Mouse (Mus musculus) myocyte (in vitro differentiated cells): ENCODE data around the gene Prmt9. TPM values are rescaled to one million over a fixed set of nuclear protein-coding genes. Genes with fewer than 3 reads are reported as not detected.

Experiments
- H3K27me3 ChIP-seq: one replicate; pipeline ENCODE4 v1.6.1; 2011; ENCODE audit not compliant: control insufficient read depth, insufficient read depth, insufficient read length
- H3K36me3 ChIP-seq: one replicate; pipeline ENCODE4 v1.6.1; 2011; ENCODE audit not compliant: control insufficient read depth, insufficient read depth
- H3K4me2 ChIP-seq: one replicate; pipeline ENCODE4 v1.6.1; 2011; ENCODE audit warnings: low read depth, control low read depth
- H3K4me3 ChIP-seq: one replicate; pipeline ENCODE4 v1.5.1; 2011; ENCODE audit warnings: mild to moderate bottlenecking, control low read depth, moderate library complexity
- H3K79me2 ChIP-seq: one replicate; pipeline ENCODE4 v1.6.1; 2011; ENCODE audit not compliant: control insufficient read depth, insufficient read depth
- H3ac ChIP-seq: one replicate; pipeline ENCODE4 v1.6.1; 2011; ENCODE audit not compliant: control insufficient read depth, insufficient read length
- CEBPB ChIP-seq: IDR thresholded peaks from 2 replicates; pipeline ENCODE4 v1.6.1; 2011; ENCODE audit warnings: mild to moderate bottlenecking, moderate library complexity; ENCODE audit not compliant: poor library complexity, insufficient read depth, severe bottlenecking
- E2F4 ChIP-seq: IDR thresholded peaks from one replicate; pipeline ENCODE4 v1.6.1; 2011; ENCODE audit warnings: mild to moderate bottlenecking, control low read depth, moderate library complexity; ENCODE audit not compliant: insufficient read depth
- MAX ChIP-seq: IDR thresholded peaks from one replicate; pipeline ENCODE4 v1.6.1; 2011; ENCODE audit warnings: low read depth, mild to moderate bottlenecking, control low read depth
- MYOD1 ChIP-seq, 3 experiments: IDR thresholded peaks; one replicate each; pipeline ENCODE4 v1.6.1; 2011; ENCODE audit warnings: control low read depth in 2 of 3, low read depth in 2 of 3, mild to moderate bottlenecking in 2 of 3, moderate library complexity in 1 of 3; ENCODE audit not compliant: insufficient read length in 2 of 3, control insufficient read depth in 1 of 3
- MYOG ChIP-seq, 3 experiments: IDR thresholded peaks; one replicate each; pipeline ENCODE4 v1.6.1; 2011; ENCODE audit warnings: control low read depth in 2 of 3, low read depth in 2 of 3, mild to moderate bottlenecking in 2 of 3; ENCODE audit not compliant: insufficient read length in 2 of 3, control insufficient read depth in 1 of 3, insufficient read depth in 1 of 3
- POLR2A ChIP-seq: IDR thresholded peaks from one replicate; pipeline ENCODE4 v1.6.1; 2011; ENCODE audit warnings: low read depth, mild to moderate bottlenecking, control low read depth, moderate library complexity; ENCODE audit not compliant: insufficient read length
- POLR2AphosphoS2 ChIP-seq: IDR thresholded peaks from one replicate; pipeline ENCODE4 v1.6.1; 2011; ENCODE audit warnings: low read depth, control low read depth; ENCODE audit not compliant: insufficient read length
- REST ChIP-seq: IDR thresholded peaks from one replicate; pipeline ENCODE4 v1.6.1; 2011; ENCODE audit warnings: mild to moderate bottlenecking, control low read depth, moderate library complexity; ENCODE audit not compliant: insufficient read depth, insufficient read length
- SRF ChIP-seq: IDR thresholded peaks from one replicate; pipeline ENCODE4 v1.6.1; 2011; ENCODE audit warnings: low read depth; ENCODE audit not compliant: control insufficient read depth, insufficient read length
- TCF12 ChIP-seq: IDR thresholded peaks from one replicate; pipeline ENCODE4 v1.6.1; 2011; ENCODE audit warnings: mild to moderate bottlenecking, control low read depth; ENCODE audit not compliant: poor library complexity, insufficient read depth, severe bottlenecking
- TCF3 ChIP-seq: IDR thresholded peaks from one replicate; pipeline ENCODE4 v1.6.1; 2011; ENCODE audit warnings: low read depth, control low read depth; ENCODE audit not compliant: insufficient read length
- USF1 ChIP-seq: IDR thresholded peaks from one replicate; pipeline ENCODE4 v1.6.1; 2011; ENCODE audit warnings: low read depth, mild to moderate bottlenecking, control low read depth, moderate library complexity
- polyA plus RNA-seq: library from polyadenylated mRNA; unstranded; fragments of >200 nt; fragmentation: generic; extraction: Trizol; gene quantifications from one replicate; pipeline ENCODE4 v1.2.1, GENCODE M21; 2012; ENCODE audit warnings: missing spikeins

Gene Prmt9
- polyA plus RNA-seq, 1 experiment: 7.3 TPM

DNA sequence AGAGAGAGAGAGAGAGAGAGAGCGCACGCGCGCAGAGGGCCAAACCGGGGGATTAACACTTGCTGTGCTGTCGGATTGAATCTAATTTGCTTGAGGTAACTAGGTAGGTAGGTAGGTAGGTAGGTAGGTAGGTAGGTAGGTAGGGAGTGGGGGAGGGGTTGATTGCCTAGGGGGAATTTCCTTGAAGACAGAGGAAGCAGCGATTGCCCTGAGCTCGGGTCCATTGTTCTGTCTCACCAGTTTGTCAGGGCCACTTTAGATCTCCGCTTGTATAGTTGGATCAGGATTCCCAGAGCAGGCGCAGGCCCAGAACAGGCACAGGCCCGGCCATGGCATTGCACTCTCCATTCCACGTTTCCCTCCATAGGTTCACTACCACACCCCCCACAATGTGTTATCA lies 12.4 kb upstream of the Prmt9 start:
- Histone ChIP-seq H3K79me2 (no peaks in the 10 kb centered on the region), H3K4me2 (no peak overlapping the region), H3K4me3 (no peak overlapping the region), H3K27me3 (no peaks in the 10 kb centered on the region), H3K36me3 (no peaks in the 10 kb centered on the region), H3ac (no peak overlapping the region)
- TF ChIP-seq MAX: no peak
- no peak for TF ChIP-seq POLR2AphosphoS2
- no peak for TF ChIP-seq REST
- TF ChIP-seq SRF: no peak
- no peak for TF ChIP-seq MYOG (IDR thresholded peaks at IDR 0.05; ENCODE audit: control insufficient read depth in 1 of 3, insufficient read depth in 1 of 3, insufficient read length in 2 of 3, low read depth in 2 of 3)
- TF ChIP-seq CEBPB: no peak
- TF ChIP-seq TCF3: no peak

DNA sequence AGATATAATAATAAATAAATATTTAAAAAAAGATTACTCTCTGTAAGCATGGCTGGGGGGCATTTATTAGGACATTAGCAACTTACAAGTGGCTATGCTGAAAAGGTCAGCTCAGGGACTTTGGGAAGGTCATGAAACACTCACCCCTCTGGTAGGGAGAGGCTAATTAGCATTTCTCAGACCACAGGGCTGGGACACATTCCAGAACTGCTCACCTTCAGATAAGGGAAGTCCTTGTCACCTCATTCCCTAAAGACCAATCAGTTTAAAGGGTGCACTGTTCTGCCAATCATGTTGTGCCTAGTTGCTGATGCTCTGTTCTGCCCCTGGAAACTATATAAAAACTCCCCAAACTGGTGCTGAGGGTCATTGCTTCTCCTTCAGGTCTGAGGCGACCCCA lies 10.9 kb upstream of the Prmt9 start:
- Histone ChIP-seq H3K4me3 (no peak overlapping the region), H3K79me2 (no peaks in the 10 kb centered on the region), H3K4me2 (no peak overlapping the region), H3K36me3 (no peaks in the 10 kb centered on the region), H3ac (no peak overlapping the region), H3K27me3 (no peaks in the 10 kb centered on the region)
- TF ChIP-seq E2F4: no peak
- no peak for TF ChIP-seq POLR2AphosphoS2
- no peak for TF ChIP-seq POLR2A
- no peak for TF ChIP-seq CEBPB

DNA sequence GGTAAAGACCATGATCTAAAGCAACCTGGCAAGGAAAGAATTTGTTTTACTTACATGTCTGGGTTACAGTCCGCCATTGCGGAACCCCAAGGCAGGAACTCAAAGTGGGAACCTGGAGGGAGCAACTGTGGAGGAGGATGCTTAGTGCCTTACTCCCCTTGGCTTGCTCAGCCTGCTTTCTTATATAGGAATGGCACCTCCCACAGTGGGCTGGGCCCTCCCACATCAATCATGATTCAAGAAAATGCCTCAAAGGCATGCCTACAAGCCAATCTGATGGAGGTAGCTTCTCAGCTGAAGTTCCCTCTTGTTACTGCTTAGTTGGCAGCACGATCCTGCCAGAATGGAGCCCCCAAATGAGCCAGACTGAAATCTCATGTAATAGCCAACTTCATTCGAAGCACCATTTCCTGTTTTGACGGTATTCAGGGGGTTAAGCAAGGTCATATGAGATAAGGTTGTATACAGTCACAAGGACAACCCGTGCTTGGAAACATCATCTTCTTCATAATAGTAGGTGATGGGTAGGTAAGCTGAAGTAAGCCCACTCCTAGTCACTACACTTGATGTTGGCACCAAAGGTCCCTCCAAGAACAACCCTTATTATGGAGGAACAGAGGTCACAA lies 5.9 kb upstream of the Prmt9 start:
- H3K79me2 ChIP-seq: no peaks in the 10 kb centered on the region

DNA sequence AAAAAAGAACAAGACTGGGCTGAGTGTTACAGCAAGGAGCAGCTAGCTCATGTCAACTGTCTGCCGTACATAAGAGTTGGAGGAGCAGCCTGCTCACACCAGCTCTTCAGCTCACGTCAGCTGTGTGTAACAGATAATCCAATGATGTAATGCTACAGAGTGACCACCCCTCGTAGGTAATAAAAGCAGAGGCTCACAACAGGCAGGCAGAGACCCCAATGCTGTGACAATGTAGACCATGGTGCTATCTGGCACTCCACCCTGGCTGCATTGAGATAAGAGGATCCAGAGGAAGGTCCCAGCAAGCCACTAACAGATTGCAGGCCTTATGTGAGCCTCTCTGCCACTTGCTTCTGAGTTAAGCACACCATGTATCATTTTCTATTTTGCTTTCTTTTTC lies 4.8 kb upstream of the Prmt9 start:
- no peak overlapping the region for H3ac ChIP-seq
- H3K4me3 ChIP-seq: no peak overlapping the region
- TF ChIP-seq MAX (no peak), POLR2AphosphoS2 (no peak), E2F4 (no peak), MYOG (IDR thresholded peaks at IDR 0.05; ENCODE audit: control insufficient read depth in 1 of 3, insufficient read depth in 1 of 3, insufficient read length in 2 of 3, low read depth in 2 of 3) (no peak), SRF (no peak)
- H3K4me2 ChIP-seq: no peak overlapping the region
- H3K36me3 ChIP-seq: no peaks in the 10 kb centered on the region
- H3K79me2 ChIP-seq: no peaks in the 10 kb centered on the region
- H3K27me3 ChIP-seq: no peaks in the 10 kb centered on the region

More for the DNA sequence above, 5.9 kb upstream of the Prmt9 start:
- Histone ChIP-seq H3K4me2 (no peak overlapping the region), H3K4me3 (no peak overlapping the region), H3K36me3 (no peaks in the 10 kb centered on the region), H3ac (no peak overlapping the region), H3K27me3 (no peaks in the 10 kb centered on the region)
- TF ChIP-seq MAX (no peak), TCF3 (no peak), MYOD1 (IDR thresholded peaks at IDR 0.05; ENCODE audit: control insufficient read depth in 1 of 3, insufficient read length in 2 of 3, low read depth in 2 of 3) (no peak), USF1 (no peak), MYOG (IDR thresholded peaks at IDR 0.05; ENCODE audit: control insufficient read depth in 1 of 3, insufficient read depth in 1 of 3, insufficient read length in 2 of 3, low read depth in 2 of 3) (no peak), REST (no peak), POLR2A (no peak), TCF12 (no peak), E2F4 (no peak), CEBPB (no peak), POLR2AphosphoS2 (no peak), SRF (no peak)

DNA sequence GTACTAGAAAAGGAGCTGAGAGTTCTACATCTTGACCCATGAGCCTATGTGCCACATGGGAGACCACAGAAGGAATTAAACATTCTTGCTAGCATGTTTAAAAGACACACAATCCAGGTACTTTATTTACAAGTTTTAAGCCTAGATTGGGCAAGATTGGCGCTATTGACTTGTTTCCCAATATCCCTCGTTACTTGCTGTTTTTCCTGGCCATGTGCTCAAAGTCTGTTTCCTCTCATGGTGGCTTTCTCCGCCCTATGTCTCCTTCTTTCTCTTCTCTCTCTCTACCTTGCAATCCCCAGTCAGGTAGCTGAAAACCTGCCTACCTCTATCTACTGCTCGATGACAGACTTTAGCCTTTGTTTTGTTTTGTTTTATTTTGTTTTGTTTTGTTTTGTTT lies 3.6 kb upstream of the Prmt9 start:
- no peak for TF ChIP-seq SRF
- TF ChIP-seq CEBPB: no peak
- no peak overlapping the region for H3K4me2 ChIP-seq

More for the DNA sequence above, 3.6 kb upstream of the Prmt9 start:
- Histone ChIP-seq H3K27me3 (no peaks in the 10 kb centered on the region), H3K79me2 (peaks cover 4% of the 10 kb centered on the region), H3K4me3 (no peak overlapping the region), H3ac (no peak overlapping the region), H3K36me3 (no peaks in the 10 kb centered on the region)
